ENCODE assay signal across 10 mouse cellular contexts in the genomic region with DNA sequence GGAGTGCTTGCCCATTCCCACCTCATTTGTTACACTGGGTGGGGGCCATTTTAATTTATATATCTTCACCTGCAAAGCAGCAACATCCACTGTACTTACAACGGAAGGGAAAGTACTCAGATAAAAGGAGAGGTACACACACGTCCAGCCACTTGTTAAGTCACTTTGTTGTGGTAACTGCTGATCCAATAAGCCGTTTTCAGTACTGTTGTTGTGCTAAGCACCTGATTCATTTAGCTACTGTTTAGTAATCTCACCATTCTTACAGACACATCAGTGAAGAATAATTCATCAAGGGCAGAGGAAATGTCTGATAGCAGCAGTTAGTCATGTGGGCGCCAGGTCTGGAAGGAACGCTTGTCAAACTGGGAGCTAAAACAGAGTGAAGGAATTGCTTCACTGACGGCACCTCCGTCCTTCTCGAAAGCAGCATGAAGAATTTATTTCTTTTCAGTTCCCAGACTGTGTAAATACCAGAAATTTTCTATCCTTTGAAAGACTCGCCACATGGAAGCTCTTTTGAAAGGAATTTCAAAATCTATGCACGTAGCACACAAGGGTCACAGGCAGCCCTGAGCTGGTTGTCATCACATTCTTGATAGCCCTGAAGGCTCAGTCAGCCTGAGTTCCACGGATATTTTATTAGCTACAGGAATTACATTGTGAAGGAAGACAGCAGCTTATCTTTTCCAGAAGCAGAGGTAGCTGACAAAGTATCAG.
A peak's percentile ranks its signal among the peaks of the same experiment; 100 is the strongest.
DNase-seq lines count a peak whose midpoint lies in the region; ATAC-seq lines count a peak whose summit lies in the region.
"Had no signal": no experiment of that assay in that cellular context is flagged by ENCODE, and none has a peak within 500 bp of the region (broad histone marks: within the 10 kb centered on the region; RNA-seq: fewer than 3 reads in every experiment).

No protein-coding gene starts in this region.

- H3K4me1 ChIP-seq in forebrain, embryonic 14.5 days (ENCODE audit: control insufficient read depth, insufficient read depth, low read length), result peaks cover 12% of the 10 kb centered on the region
- H3K4me1 ChIP-seq in forebrain, embryonic 16.5 days (replicated peaks; ENCODE audit: control insufficient read depth, insufficient read depth, low read length), result peaks cover 3% of the 10 kb centered on the region; the same call in 1 of the 2 replicates
- peaks cover 25% of the 10 kb centered on the region for H3K4me1 ChIP-seq in lung, embryonic 16.5 days (replicated peaks; ENCODE audit: control insufficient read depth, insufficient read depth, low read length)
- peaks cover 22% of the 10 kb centered on the region for H3K4me1 ChIP-seq in hindbrain, embryonic 13.5 days (replicated peaks)
- H3K4me1 ChIP-seq in liver, embryonic 12.5 days, result no peaks in the 10 kb centered on the region

- 0 out of 2 replicates have a peak, but pooled peaks have one; percentile 9 for ATAC-seq in forebrain, embryonic 14.5 days
- no peak; the same call in 1 of the 2 replicates for ATAC-seq in forebrain, embryonic 16.5 days
- ATAC-seq in lung, embryonic 16.5 days (ENCODE audit: low read depth), result no peak
- 0 out of 2 replicates have a peak, but pooled peaks have one; percentile 20 for ATAC-seq in hindbrain, embryonic 13.5 days (ENCODE audit: low FRiP score)
- no peak for ATAC-seq in liver, embryonic 12.5 days

- no peak overlapping the region for H3K9ac ChIP-seq in forebrain, embryonic 14.5 days (ENCODE audit: low read length)
- no peak overlapping the region for H3K9ac ChIP-seq in forebrain, embryonic 16.5 days (replicated peaks; ENCODE audit: low read depth, low read length)
- H3K9ac ChIP-seq in lung, embryonic 16.5 days (ENCODE audit: low read length), result no peak overlapping the region
- no peak overlapping the region for H3K9ac ChIP-seq in hindbrain, embryonic 13.5 days
- H3K9ac ChIP-seq in liver, embryonic 12.5 days, result no peak overlapping the region
- H3K9ac ChIP-seq: lung, embryonic 15.5 days had no signal

- no peaks in the 10 kb centered on the region for H3K9me3 ChIP-seq in forebrain, embryonic 14.5 days (replicated peaks; ENCODE audit: control insufficient read depth, low read length)
- H3K9me3 ChIP-seq in forebrain, embryonic 16.5 days (ENCODE audit: control insufficient read depth, low read length), result no peaks in the 10 kb centered on the region
- H3K9me3 ChIP-seq in lung, embryonic 16.5 days (ENCODE audit: control insufficient read depth, low read length), result no peaks in the 10 kb centered on the region
- no peaks in the 10 kb centered on the region for H3K9me3 ChIP-seq in hindbrain, embryonic 13.5 days
- no peaks in the 10 kb centered on the region for H3K9me3 ChIP-seq in liver, embryonic 12.5 days (replicated peaks)
- H3K9me3 ChIP-seq: lung, embryonic 15.5 days had no signal

- 59% methylated on average over 11 of the region's 11 CpGs for WGBS in forebrain, embryonic 14.5 days
- WGBS in forebrain, embryonic 16.5 days, result 39% methylated on average over 11 of the region's 11 CpGs
- 16% methylated on average over 11 of the region's 11 CpGs for WGBS in lung, embryonic 16.5 days
- 47% methylated on average over 11 of the region's 11 CpGs for WGBS in hindbrain, embryonic 13.5 days
- whole genome bisulfite sequencing in liver, embryonic 12.5 days (ENCODE audit: insufficient replicate concordance), result 55% methylated on average over 11 of the region's 11 CpGs

- no peaks in the 10 kb centered on the region for H3K36me3 ChIP-seq in forebrain, embryonic 14.5 days (ENCODE audit: control insufficient read depth, insufficient read depth, low read length)
- no peaks in the 10 kb centered on the region for H3K36me3 ChIP-seq in forebrain, embryonic 16.5 days (ENCODE audit: control insufficient read depth, insufficient read depth)
- no peaks in the 10 kb centered on the region for H3K36me3 ChIP-seq in lung, embryonic 16.5 days (ENCODE audit: control insufficient read depth, insufficient read depth, low read length)
- H3K36me3 ChIP-seq in hindbrain, embryonic 13.5 days, result no peaks in the 10 kb centered on the region
- no peaks in the 10 kb centered on the region for H3K36me3 ChIP-seq in liver, embryonic 12.5 days
- H3K36me3 ChIP-seq: lung, embryonic 15.5 days had no signal

- 0 out of 2 replicates have a peak, but pooled peaks cover 3% of the 10 kb centered on the region for H3K27me3 ChIP-seq in forebrain, embryonic 14.5 days (replicated peaks; ENCODE audit: control insufficient read depth, insufficient read depth, low read length)
- H3K27me3 ChIP-seq in forebrain, embryonic 16.5 days (replicated peaks; ENCODE audit: control insufficient read depth, insufficient read depth, low read length), result no peaks in the 10 kb centered on the region
- no peaks in the 10 kb centered on the region for H3K27me3 ChIP-seq in lung, embryonic 16.5 days (ENCODE audit: control insufficient read depth, insufficient read depth, low read depth, low read length)
- H3K27me3 ChIP-seq in hindbrain, embryonic 13.5 days, result no peaks in the 10 kb centered on the region
- no peaks in the 10 kb centered on the region for H3K27me3 ChIP-seq in liver, embryonic 12.5 days (replicated peaks)
- H3K27me3 ChIP-seq: lung, embryonic 15.5 days had no signal

- H3K4me2 ChIP-seq in forebrain, embryonic 14.5 days (ENCODE audit: low read length), result no peak overlapping the region
- no peak overlapping the region for H3K4me2 ChIP-seq in forebrain, embryonic 16.5 days (ENCODE audit: low read length)
- H3K4me2 ChIP-seq in lung, embryonic 16.5 days (ENCODE audit: low read depth, low read length), result peak overlapping the region; percentile 29
- H3K4me2 ChIP-seq in hindbrain, embryonic 13.5 days, result no peak overlapping the region
- no peak overlapping the region for H3K4me2 ChIP-seq in liver, embryonic 12.5 days
- H3K4me2 ChIP-seq: lung, embryonic 15.5 days had no signal

- no peak overlapping the region for H3K4me3 ChIP-seq in forebrain, embryonic 14.5 days (ENCODE audit: low read depth, low read length)
- H3K4me3 ChIP-seq in forebrain, embryonic 16.5 days (replicated peaks; ENCODE audit: low read length), result no peak overlapping the region
- no peak overlapping the region for H3K4me3 ChIP-seq in lung, embryonic 16.5 days (ENCODE audit: low read length)
- H3K4me3 ChIP-seq in hindbrain, embryonic 13.5 days, result no peak overlapping the region
- H3K4me3 ChIP-seq in liver, embryonic 12.5 days, result no peak overlapping the region
- H3K4me3 ChIP-seq: lung, embryonic 15.5 days had no signal

- DNase-seq in forebrain, embryonic 14.5 days (ENCODE audit: low spot score), result peak; percentile 24
- no peak for DNase-seq in lung, postnatal 10 days
- DNase-seq in naive thymus-derived CD4-positive, alpha-beta T cell, adult 2 months (ENCODE audit: low read depth), result peak; percentile 13
- DNase-seq in yolk sac, embryonic 10.5 days (ENCODE audit: low spot score), result no peak
- DNase-seq: kidney, adult 18-20 months had no signal

- no peak overlapping the region for H3K27ac ChIP-seq in forebrain, embryonic 14.5 days (ENCODE audit: low read depth, low read length)
- no peak overlapping the region for H3K27ac ChIP-seq in forebrain, embryonic 16.5 days (ENCODE audit: low read length)
- peak overlapping the region; percentile 39; the same call in 1 of the 2 replicates for H3K27ac ChIP-seq in lung, embryonic 16.5 days (ENCODE audit: low read length)
- H3K27ac ChIP-seq in hindbrain, embryonic 13.5 days, result peak overlapping the region; percentile 40; the same call in 1 of the 2 replicates
- H3K27ac ChIP-seq in liver, embryonic 12.5 days, result no peak overlapping the region
- H3K27ac ChIP-seq: lung, embryonic 15.5 days had no signal

Comparison
In these comparisons a context has a peak if more than half of its experiments do, and no peak if none do; other contexts are left out.
1. ATAC-seq: peak in forebrain, embryonic 14.5 days (single experiment) and hindbrain, embryonic 13.5 days (single experiment); none in forebrain, embryonic 16.5 days (single experiment), lung, embryonic 16.5 days (single experiment) and liver, embryonic 12.5 days (single experiment).
2. DNase-seq: peak in forebrain, embryonic 14.5 days (single experiment) and naive thymus-derived CD4-positive, alpha-beta T cell, adult 2 months (single experiment); none in lung, postnatal 10 days (single experiment) and yolk sac, embryonic 10.5 days (single experiment).
3. H3K27ac ChIP-seq: peak in lung, embryonic 16.5 days (single experiment) and hindbrain, embryonic 13.5 days (single experiment); none in forebrain, embryonic 14.5 days (single experiment), forebrain, embryonic 16.5 days (single experiment) and liver, embryonic 12.5 days (single experiment).